Mouse (Mus musculus): ENCODE measurements around the gene Sbk1. TPM values are rescaled to one million over a fixed set of nuclear protein-coding genes. Genes with fewer than 3 reads are reported as not detected.
"Not testable (repeated sequence)": the region's sequence is repeated elsewhere in the genome, so short reads cannot be mapped to it uniquely, and the experiment has no call there.

Sbk1 gene
- polyA plus RNA-seq, 1 experiment, result 24.7 TPM

- TF ChIP-seq EP300 (IDR thresholded peaks at IDR 0.05; ENCODE audit: insufficient read depth, low read depth, low read length) (no peak), POLR2A (IDR thresholded peaks at IDR 0.05; ENCODE audit: insufficient read depth, low read length) (no peak), CTCF (IDR thresholded peaks at IDR 0.05; ENCODE audit: low read depth, low read length) (peak; percentile 67)
- peak overlapping the region; percentile 69 for H3K4me3 ChIP-seq (ENCODE audit: low read depth, low read length)
Observed at GRCm38 (mm10) chr7:126323729-126324128, 51.3 kb downstream of the Sbk1 start.

DNA sequence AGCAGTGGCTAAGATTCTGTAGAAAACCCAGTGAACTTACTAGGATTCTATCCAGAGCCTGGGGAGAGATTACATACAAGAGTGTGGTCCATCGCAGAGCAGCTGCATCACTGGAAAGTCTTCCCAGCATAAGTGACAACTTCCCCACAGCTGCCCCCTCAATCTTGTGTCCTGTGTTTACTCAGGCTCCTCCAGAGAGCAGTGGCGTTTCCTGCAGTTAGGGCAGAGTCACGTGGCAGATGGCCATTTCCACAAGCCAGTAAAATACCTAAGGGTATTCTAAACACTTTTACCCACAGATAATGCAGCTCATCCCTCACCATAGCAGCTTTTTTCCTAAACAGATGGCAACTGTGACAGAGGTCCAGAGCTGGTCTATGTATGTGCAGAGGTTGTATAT, 52.4 kb downstream of the Sbk1 start:
- Histone ChIP-seq H3K4me3 (ENCODE audit: low read depth, low read length) (peak overlapping the region; percentile 69), H3K27ac (ENCODE audit: insufficient read depth, low read length) (peak overlapping the region; percentile 96), H3K9me3 (replicated peaks; ENCODE audit: control insufficient read depth, insufficient read depth, low read length, poor library complexity, severe bottlenecking) (0 out of 2 replicates have a peak, but pooled peaks cover 2% of the 10 kb centered on the region), H3K36me3 (ENCODE audit: control insufficient read depth, insufficient read depth, low read length, poor library complexity, severe bottlenecking) (peaks cover 5% of the 10 kb centered on the region), H3K27me3 (ENCODE audit: control insufficient read depth, insufficient read depth, low read length, poor library complexity, severe bottlenecking) (no peaks in the 10 kb centered on the region), H3K4me1 (ENCODE audit: control insufficient read depth, insufficient read depth, low read length) (peaks cover 2% of the 10 kb centered on the region), H3K9ac (ENCODE audit: low read depth, poor library complexity, severe bottlenecking) (peak overlapping the region; percentile 84)
- TF ChIP-seq EP300 (IDR thresholded peaks at IDR 0.05; ENCODE audit: insufficient read depth, low read depth, low read length) (0 out of 2 replicates have a peak, but pooled peaks have one; percentile 63), CTCF (IDR thresholded peaks at IDR 0.05; ENCODE audit: low read depth, low read length) (no peak)

More at GRCm38 (mm10) chr7:126323729-126324128, 51.3 kb downstream of the Sbk1 start:
- peaks cover 5% of the 10 kb centered on the region for H3K36me3 ChIP-seq (ENCODE audit: control insufficient read depth, insufficient read depth, low read length, poor library complexity, severe bottlenecking)
- peak overlapping the region; percentile 96 for H3K27ac ChIP-seq (ENCODE audit: insufficient read depth, low read length)
- H3K4me1 ChIP-seq (ENCODE audit: control insufficient read depth, insufficient read depth, low read length), result peaks cover 2% of the 10 kb centered on the region
- H3K27me3 ChIP-seq (ENCODE audit: control insufficient read depth, insufficient read depth, low read length, poor library complexity, severe bottlenecking), result no peaks in the 10 kb centered on the region
- H3K9me3 ChIP-seq (replicated peaks; ENCODE audit: control insufficient read depth, insufficient read depth, low read length, poor library complexity, severe bottlenecking), result 0 out of 2 replicates have a peak, but pooled peaks cover 2% of the 10 kb centered on the region
- H3K9ac ChIP-seq (ENCODE audit: low read depth, poor library complexity, severe bottlenecking), result peak overlapping the region; percentile 84

- not testable (repeated sequence) for H3K4me1 ChIP-seq (ENCODE audit: control insufficient read depth, insufficient read depth, low read length); H3K27me3 ChIP-seq (ENCODE audit: control insufficient read depth, insufficient read depth, low read length, poor library complexity, severe bottlenecking); H3K9me3 ChIP-seq (replicated peaks; ENCODE audit: control insufficient read depth, insufficient read depth, low read length, poor library complexity, severe bottlenecking); H3K36me3 ChIP-seq (ENCODE audit: control insufficient read depth, insufficient read depth, low read length, poor library complexity, severe bottlenecking)
- H3K9ac ChIP-seq (ENCODE audit: low read depth, poor library complexity, severe bottlenecking), result peak overlapping the region; percentile 84
- peak overlapping the region; percentile 60 for H3K4me3 ChIP-seq (ENCODE audit: low read depth, low read length)
- H3K27ac ChIP-seq (ENCODE audit: insufficient read depth, low read length), result peak overlapping the region; percentile 98
Observed at GRCm38 (mm10) chr7:126325576-126326273, 53.3 kb downstream of the Sbk1 start.

- not testable (repeated sequence) for H3K36me3 ChIP-seq (ENCODE audit: control insufficient read depth, insufficient read depth, low read length, poor library complexity, severe bottlenecking); H3K9ac ChIP-seq (ENCODE audit: low read depth, poor library complexity, severe bottlenecking); H3K4me3 ChIP-seq (ENCODE audit: low read depth, low read length); H3K4me1 ChIP-seq (ENCODE audit: control insufficient read depth, insufficient read depth, low read length); H3K27me3 ChIP-seq (ENCODE audit: control insufficient read depth, insufficient read depth, low read length, poor library complexity, severe bottlenecking); H3K9me3 ChIP-seq (replicated peaks; ENCODE audit: control insufficient read depth, insufficient read depth, low read length, poor library complexity, severe bottlenecking)
- peak overlapping the region; percentile 21; the same call in 1 of the 2 replicates for H3K27ac ChIP-seq (ENCODE audit: insufficient read depth, low read length)
Observed at GRCm38 (mm10) chr7:126328848-126329247, 56.4 kb downstream of the Sbk1 start.

DNA sequence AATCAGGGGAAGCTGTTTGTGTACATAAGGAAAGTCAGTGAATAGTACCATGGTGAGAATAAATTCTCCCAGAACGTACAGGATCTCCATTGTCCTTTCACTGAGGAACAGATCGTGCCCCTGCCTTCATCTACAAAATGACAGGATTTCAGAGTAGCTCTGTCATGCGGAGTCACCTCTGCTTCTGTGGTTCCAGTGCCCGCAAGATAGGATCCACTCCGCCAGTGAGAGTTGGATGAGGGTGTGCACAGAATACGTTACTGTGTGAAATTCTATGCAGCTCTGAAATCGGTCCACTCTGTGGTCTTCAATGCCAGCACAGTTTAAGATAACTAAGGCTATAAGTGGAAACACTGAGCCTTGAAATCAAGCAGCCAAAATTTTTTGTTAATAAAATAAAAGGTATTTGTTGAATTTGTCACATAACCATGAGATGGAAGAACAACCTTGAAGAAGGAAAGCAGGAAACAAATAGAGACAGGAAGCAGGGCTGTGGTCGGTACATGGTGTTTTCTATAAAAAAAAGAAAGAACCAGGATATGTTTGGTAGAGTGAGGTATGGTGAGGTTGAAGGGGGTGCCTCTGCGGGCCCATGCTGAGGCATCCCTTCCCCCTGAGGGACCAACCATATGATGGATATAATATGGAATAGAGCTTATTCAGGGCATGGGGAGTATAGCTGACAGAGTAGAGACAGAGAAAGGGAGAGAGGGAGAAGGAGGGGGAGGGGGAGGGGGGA, 57.7 kb downstream of the Sbk1 start:
- Histone ChIP-seq H3K27me3 (ENCODE audit: control insufficient read depth, insufficient read depth, low read length, poor library complexity, severe bottlenecking) (no peaks in the 10 kb centered on the region), H3K36me3 (ENCODE audit: control insufficient read depth, insufficient read depth, low read length, poor library complexity, severe bottlenecking) (no peaks in the 10 kb centered on the region), H3K9me3 (replicated peaks; ENCODE audit: control insufficient read depth, insufficient read depth, low read length, poor library complexity, severe bottlenecking) (no peaks in the 10 kb centered on the region), H3K4me1 (ENCODE audit: control insufficient read depth, insufficient read depth, low read length) (peaks cover 2% of the 10 kb centered on the region), H3K9ac (ENCODE audit: low read depth, poor library complexity, severe bottlenecking) (peak overlapping the region; percentile 22; the same call in 1 of the 2 replicates), H3K27ac (ENCODE audit: insufficient read depth, low read length) (peak overlapping the region; percentile 74), H3K4me3 (ENCODE audit: low read depth, low read length) (no peak overlapping the region)
- TF ChIP-seq CTCF (IDR thresholded peaks at IDR 0.05; ENCODE audit: low read depth, low read length), result no peak
- no peak for TF ChIP-seq EP300 (IDR thresholded peaks at IDR 0.05; ENCODE audit: insufficient read depth, low read depth, low read length)
- TF ChIP-seq POLR2A (IDR thresholded peaks at IDR 0.05; ENCODE audit: insufficient read depth, low read length), result no peak

- H3K9ac ChIP-seq (ENCODE audit: low read depth, poor library complexity, severe bottlenecking), result no peak overlapping the region
- H3K27me3 ChIP-seq (ENCODE audit: control insufficient read depth, insufficient read depth, low read length, poor library complexity, severe bottlenecking), result no peaks in the 10 kb centered on the region
- TF ChIP-seq CTCF (IDR thresholded peaks at IDR 0.05; ENCODE audit: low read depth, low read length) (no peak), POLR2A (IDR thresholded peaks at IDR 0.05; ENCODE audit: insufficient read depth, low read length) (peak; percentile 24), EP300 (IDR thresholded peaks at IDR 0.05; ENCODE audit: insufficient read depth, low read depth, low read length) (no peak)
- H3K9me3 ChIP-seq (replicated peaks; ENCODE audit: control insufficient read depth, insufficient read depth, low read length, poor library complexity, severe bottlenecking), result no peaks in the 10 kb centered on the region
- no peaks in the 10 kb centered on the region for H3K36me3 ChIP-seq (ENCODE audit: control insufficient read depth, insufficient read depth, low read length, poor library complexity, severe bottlenecking)
- peaks cover 2% of the 10 kb centered on the region for H3K4me1 ChIP-seq (ENCODE audit: control insufficient read depth, insufficient read depth, low read length)
- no peak overlapping the region for H3K4me3 ChIP-seq (ENCODE audit: low read depth, low read length)
- H3K27ac ChIP-seq (ENCODE audit: insufficient read depth, low read length), result peak overlapping the region; percentile 96
Observed at GRCm38 (mm10) chr7:126330693-126331092, 58.3 kb downstream of the Sbk1 start.

Data from ES-Bruce4 (cell line).